Mouse (Mus musculus) thymus, adult 2 months (tissue): ENCODE measurements at regions not wholly inside any gene's neighbourhood (a gene's known extent, or its start where the extent isn't known, plus 50 kb on each side); places are given as distances from the start of the nearest gene placed in this dataset.

Source experiments
- DNase-seq: peaks from one replicate; pipeline ENCODE4 v3.0.0; 2021
- H3K27ac ChIP-seq: fragments of 200-500 bp; 2 replicates; pipeline ENCODE4 v1.5.1; 2012; ENCODE audit warnings: low read length, control low read depth; ENCODE audit not compliant: control insufficient read depth, insufficient read depth
- H3K27me3 ChIP-seq: fragments of 200-500 bp; 2 replicates; pipeline ENCODE4 v1.6.1; 2012; ENCODE audit warnings: mild to moderate bottlenecking, low read length, moderate library complexity, mixed read lengths; ENCODE audit not compliant: control insufficient read depth, insufficient read depth
- H3K36me3 ChIP-seq: fragments of 200-500 bp; 2 replicates; pipeline ENCODE4 v1.6.1; 2012; ENCODE audit warnings: mild to moderate bottlenecking, low read length, moderate library complexity; ENCODE audit not compliant: control insufficient read depth, insufficient read depth
- H3K4me1 ChIP-seq: fragments of 200-500 bp; replicated peaks from 2 replicates; pipeline ENCODE4 v1.6.1; 2012; ENCODE audit warnings: low read length; ENCODE audit not compliant: control insufficient read depth, insufficient read depth
- H3K4me3 ChIP-seq: fragments of 200-500 bp; 2 replicates; pipeline ENCODE4 v1.5.1; 2012; ENCODE audit warnings: mild to moderate bottlenecking, low read length, control low read depth, moderate library complexity; ENCODE audit not compliant: control insufficient read depth, insufficient read depth
- CTCF ChIP-seq: fragments of 200-500 bp; IDR thresholded peaks from 2 replicates; pipeline ENCODE4 v1.5.1; 2012; ENCODE audit warnings: mild to moderate bottlenecking, control low read depth, low read length, moderate library complexity, borderline replicate concordance; ENCODE audit not compliant: control insufficient read depth, poor library complexity, insufficient read depth; ENCODE audit errors: extremely low read depth
- POLR2A ChIP-seq: fragments of 200-500 bp; IDR thresholded peaks from 2 replicates; pipeline ENCODE4 v1.6.1; 2012; ENCODE audit warnings: mild to moderate bottlenecking, low read length, control low read depth, moderate library complexity; ENCODE audit not compliant: control insufficient read depth, poor library complexity, insufficient read depth; ENCODE audit errors: extremely low read depth
- WGBS: fragments of 180-500 bp; shearing (Covaris S2); methylation state at CpG from one replicate; pipeline ENCODE4 v1.1.7; 2018; 5-methylcytosine and 5-hydroxymethylcytosine counted together

DNA sequence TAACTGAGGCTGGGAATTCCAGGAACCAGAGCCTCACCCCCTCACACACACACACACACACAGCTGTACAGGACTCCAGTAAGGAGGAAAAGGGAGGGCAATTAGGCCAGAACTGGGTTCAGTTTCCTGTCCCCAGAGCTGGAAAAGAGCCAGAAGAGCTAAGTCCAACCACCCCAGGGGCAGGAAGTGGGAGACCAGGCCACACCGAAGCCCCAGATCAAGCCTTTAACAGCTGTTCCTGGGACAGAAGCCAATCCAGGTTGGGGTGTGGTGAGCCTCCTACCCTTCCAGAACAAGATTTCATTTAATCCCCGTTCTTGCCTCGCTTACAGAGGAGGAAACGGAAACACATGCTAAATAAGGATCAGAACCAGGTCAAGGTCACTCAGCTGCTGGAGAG, 58.1 kb upstream of the Kdm7a start:
- 31% methylated on average over 4 of the region's 4 CpGs for WGBS
- no peak for DNase-seq
- TF ChIP-seq CTCF (no peak), POLR2A (no peak)
- no peaks in the 10 kb centered on the region for H3K36me3 ChIP-seq
- H3K27ac ChIP-seq: no peak overlapping the region
- H3K27me3 ChIP-seq: no peaks in the 10 kb centered on the region
- H3K4me3 ChIP-seq: no peak overlapping the region
- H3K4me1 ChIP-seq: peaks cover 8% of the 10 kb centered on the region

DNA sequence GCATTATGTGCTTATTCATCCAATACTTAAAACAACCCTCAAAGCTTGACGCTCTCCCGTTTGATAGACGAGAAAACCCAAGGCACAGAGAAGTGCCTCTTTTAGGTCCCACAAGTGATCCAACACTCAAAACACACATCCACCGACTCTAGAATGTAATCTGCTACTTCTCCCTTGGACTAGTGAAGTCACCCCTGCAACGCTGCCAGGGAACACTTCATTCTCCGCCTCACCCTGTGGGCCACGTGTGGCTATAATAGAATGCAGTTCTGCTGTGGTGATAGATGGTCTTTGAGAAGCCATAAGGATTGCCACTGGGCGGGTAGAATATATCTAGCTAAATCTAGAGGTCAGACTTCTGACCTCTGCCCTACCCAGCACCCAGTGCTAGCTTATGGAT, 57.0 kb upstream of the Kdm7a start:
- Histone ChIP-seq H3K27ac (no peak overlapping the region), H3K4me3 (no peak overlapping the region), H3K27me3 (no peaks in the 10 kb centered on the region), H3K4me1 (peaks cover 13% of the 10 kb centered on the region), H3K36me3 (no peaks in the 10 kb centered on the region)
- WGBS: 89% methylated on average over 8 of the region's 8 CpGs
- TF ChIP-seq POLR2A: no peak
- TF ChIP-seq CTCF: no peak
- DNase-seq: no peak

DNA sequence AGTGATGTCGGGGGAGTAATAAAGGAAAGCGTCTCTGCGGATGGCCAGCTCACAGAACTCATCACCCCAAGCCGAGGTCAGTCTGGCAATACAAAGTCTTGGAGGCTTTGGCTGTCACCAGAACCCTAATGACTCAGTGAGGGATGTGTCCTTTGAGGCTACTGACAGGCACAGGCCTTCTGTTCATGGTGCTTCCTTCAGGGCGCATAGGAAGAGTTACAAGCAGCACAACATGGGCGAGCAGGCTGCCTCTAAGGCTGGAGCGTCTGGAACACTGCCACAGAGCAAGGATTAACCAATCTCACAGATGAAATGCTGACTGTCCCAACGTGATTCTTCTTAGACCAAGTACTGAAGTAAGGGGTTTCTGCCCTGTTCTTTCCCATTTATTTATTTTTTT, 55.4 kb upstream of the Kdm7a start:
- WGBS: 95% methylated on average over 8 of the region's 8 CpGs

DNA sequence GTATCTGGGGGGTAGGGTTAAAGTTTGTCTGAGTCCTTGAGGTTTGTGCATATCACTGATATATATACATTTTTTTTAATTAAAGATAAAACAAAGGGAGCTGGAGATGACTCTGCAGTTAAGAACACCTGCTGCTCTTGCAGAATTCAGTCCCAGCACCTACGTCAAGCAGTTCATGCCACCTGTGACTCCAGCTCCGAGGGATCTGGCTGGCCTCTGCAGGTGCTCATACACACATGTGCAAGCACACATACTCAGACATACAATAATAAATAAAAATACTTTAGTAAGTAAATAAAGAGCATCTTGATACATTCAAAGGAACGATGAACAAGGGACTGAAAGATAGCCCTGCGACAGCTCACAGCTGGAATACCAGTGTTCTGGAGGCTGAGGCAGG, 53.9 kb upstream of the Kdm7a start:
- H3K4me1 ChIP-seq: peaks cover 39% of the 10 kb centered on the region
- no peak overlapping the region for H3K27ac ChIP-seq
- H3K27me3 ChIP-seq: no peaks in the 10 kb centered on the region
- no peak overlapping the region for H3K4me3 ChIP-seq
- WGBS: 57% methylated on average over 4 of the region's 4 CpGs
- H3K36me3 ChIP-seq: no peaks in the 10 kb centered on the region
- TF ChIP-seq CTCF: no peak
- TF ChIP-seq POLR2A: no peak
- DNase-seq: no peak

More for the DNA sequence above, 55.4 kb upstream of the Kdm7a start:
- DNase-seq: no peak
- Histone ChIP-seq H3K27me3 (no peaks in the 10 kb centered on the region), H3K36me3 (no peaks in the 10 kb centered on the region), H3K27ac (no peak overlapping the region), H3K4me3 (no peak overlapping the region), H3K4me1 (peaks cover 28% of the 10 kb centered on the region)
- TF ChIP-seq POLR2A (no peak), CTCF (no peak)

DNA sequence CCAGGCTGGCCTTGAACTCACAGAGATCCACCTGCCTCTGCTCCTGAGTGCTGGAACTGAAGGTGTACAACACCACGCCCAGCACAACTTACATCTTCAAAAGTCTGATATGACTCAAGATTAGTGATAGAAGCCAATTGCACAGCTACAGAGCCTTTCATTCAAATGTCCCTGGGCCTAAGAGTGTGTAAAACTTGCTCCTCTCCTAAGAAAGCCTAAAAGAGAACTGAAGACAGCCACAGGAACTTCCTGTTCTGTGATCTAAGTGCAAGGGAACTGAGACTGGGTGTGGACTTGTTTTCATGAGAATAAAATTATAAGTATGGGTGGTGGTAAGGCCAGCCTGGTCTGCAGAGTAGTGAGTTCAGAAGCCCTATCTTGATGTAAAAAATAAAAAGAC, 52.5 kb upstream of the Kdm7a start:
- no peak overlapping the region for H3K4me3 ChIP-seq
- H3K27me3 ChIP-seq: no peaks in the 10 kb centered on the region
- WGBS: 32% methylated on average over 1 of the region's 1 CpGs
- TF ChIP-seq POLR2A: no peak
- no peak for TF ChIP-seq CTCF
- no peaks in the 10 kb centered on the region for H3K36me3 ChIP-seq
- H3K4me1 ChIP-seq: peaks cover 32% of the 10 kb centered on the region
- peak; percentile 15 for DNase-seq
- peak overlapping the region; percentile 69; the same call in 1 of the 2 replicates for H3K27ac ChIP-seq

DNA sequence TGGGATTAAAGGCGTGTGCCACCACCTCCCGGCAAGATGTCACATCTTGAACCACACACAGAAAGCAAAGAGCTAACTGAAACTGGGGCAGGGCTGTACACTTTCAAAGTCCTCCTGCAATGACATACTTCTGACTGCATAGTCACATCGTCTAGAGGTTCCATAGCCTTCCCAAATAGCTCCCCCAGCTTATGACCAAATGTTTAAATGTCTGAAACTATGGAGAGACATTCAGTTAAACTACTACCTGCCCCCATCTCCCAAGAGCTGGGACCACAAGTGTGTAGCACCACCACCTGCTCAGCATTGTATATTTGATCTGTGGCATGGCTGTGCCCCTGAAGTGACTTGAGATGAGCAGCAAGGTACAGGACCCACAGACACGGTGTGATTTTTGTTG, 52.1 kb upstream of the Kdm7a start:
- H3K4me3 ChIP-seq: no peak overlapping the region
- H3K4me1 ChIP-seq: peaks cover 32% of the 10 kb centered on the region
- 22% methylated on average over 4 of the region's 4 CpGs for WGBS
- peak overlapping the region; percentile 69 for H3K27ac ChIP-seq
- TF ChIP-seq CTCF: no peak
- TF ChIP-seq POLR2A: no peak
- H3K36me3 ChIP-seq: no peaks in the 10 kb centered on the region
- DNase-seq: peak; percentile 24
- H3K27me3 ChIP-seq: no peaks in the 10 kb centered on the region

DNA sequence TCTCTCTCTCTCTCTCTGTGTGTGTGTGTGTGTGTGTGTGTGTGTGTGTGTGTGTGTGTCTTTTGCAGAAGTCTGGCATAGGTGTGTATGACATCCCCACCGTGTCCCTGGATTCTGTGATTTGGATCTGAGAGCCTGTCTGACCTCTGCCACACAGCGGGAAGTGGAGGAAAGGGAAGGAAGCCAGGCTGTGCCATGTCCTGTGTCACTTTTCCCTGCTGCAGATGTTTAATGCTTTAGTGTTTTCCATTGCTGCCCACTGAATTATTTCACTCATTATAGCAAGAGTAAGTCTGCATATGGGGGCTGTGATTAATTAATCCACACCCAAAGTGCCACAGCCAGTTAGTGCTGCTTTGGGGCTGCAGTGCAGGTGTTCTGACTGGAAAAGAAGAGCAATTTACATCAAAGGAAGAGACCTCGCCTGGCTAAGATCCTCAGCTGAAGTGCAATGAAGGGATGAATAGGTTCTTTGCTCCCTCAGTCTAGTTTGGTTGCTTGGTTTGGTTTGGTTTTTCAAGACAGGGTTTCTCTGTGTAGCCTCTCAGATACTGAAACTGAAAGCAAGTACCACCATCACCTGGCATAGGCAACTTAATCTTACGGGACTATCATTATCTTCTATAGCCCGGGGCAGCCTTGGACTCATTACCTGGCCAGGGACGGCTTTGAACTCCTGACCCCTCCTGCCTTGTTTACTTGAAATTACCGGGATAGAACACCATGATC, 51.2 kb upstream of the Kdm7a start:
- H3K4me3 ChIP-seq: no peak overlapping the region
- DNase-seq: peak; percentile 16
- 41% methylated on average over 7 of the region's 7 CpGs for WGBS

More for the DNA sequence above, 51.2 kb upstream of the Kdm7a start:
- H3K27me3 ChIP-seq: no peaks in the 10 kb centered on the region
- TF ChIP-seq CTCF (no peak), POLR2A (no peak)
- H3K36me3 ChIP-seq: no peaks in the 10 kb centered on the region
- peak overlapping the region; percentile 31 for H3K27ac ChIP-seq
- H3K4me1 ChIP-seq: peaks cover 32% of the 10 kb centered on the region
